Mouse (Mus musculus) small intestine, adult 2 months (tissue): Measurements from ENCODE around the gene 4930518I15Rik.

ENCODE experiments used
- CTCF ChIP-seq: fragments of 200-500 bp; IDR thresholded peaks from 2 replicates; pipeline ENCODE4 v1.5.1; 2012; ENCODE audit warnings: low read depth, mild to moderate bottlenecking, control low read depth, inconsistent platforms, low read length, moderate library complexity, mixed read lengths; ENCODE audit not compliant: insufficient replicate concordance, insufficient read length; ENCODE audit errors: extremely low read depth
- POLR2A ChIP-seq: fragments of 200-500 bp; IDR thresholded peaks from 2 replicates; pipeline ENCODE4 v1.6.1; 2012; ENCODE audit warnings: low read depth, mild to moderate bottlenecking, control low read depth, inconsistent platforms, low read length, moderate library complexity

- TF ChIP-seq POLR2A = no peak
- TF ChIP-seq CTCF = no peak
Observed at GRCm38 (mm10) chr2:156841028-156841840, 16.5 kb downstream of the 4930518I15Rik start.
